Comparison of ENCODE assay signal across 9 mouse cellular contexts in the genomic region with DNA sequence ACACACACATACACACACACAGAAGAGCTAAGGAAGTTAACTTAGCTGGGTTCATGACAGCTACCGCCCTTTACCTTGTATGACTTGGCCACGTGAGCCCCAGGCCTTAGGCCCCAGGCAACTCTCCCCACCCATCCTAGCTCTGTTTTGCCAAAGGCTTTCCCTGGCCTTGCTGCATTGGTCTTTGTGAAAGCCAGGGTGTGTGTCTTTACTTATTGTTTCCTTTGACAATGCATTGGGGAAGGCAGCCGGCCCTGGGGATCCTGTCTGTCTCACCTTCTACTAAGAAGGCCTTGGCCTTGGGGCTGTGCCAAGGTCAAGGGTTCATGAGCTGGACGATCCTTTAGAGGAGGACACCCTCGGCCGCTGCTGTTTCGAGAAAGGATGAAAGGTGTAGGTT. TPM values are rescaled to one million over a fixed set of nuclear protein-coding genes. Genes with fewer than 3 reads are reported as not detected.
DNase-seq lines count a peak whose midpoint lies in the region; ATAC-seq and TF ChIP-seq lines count a peak whose summit lies in the region.
"Had no signal": no experiment of that assay in that cellular context is flagged by ENCODE, and none has a peak within 500 bp of the region (broad histone marks: within the 10 kb centered on the region; RNA-seq: fewer than 3 reads in every experiment).

No protein-coding gene starts in this region.

- peak overlapping the region; percentile 3 for H3K27ac ChIP-seq in brown adipose tissue, adult 24 weeks (replicated peaks; ENCODE audit: low read depth, low read length)
- H3K27ac ChIP-seq in intestine, postnatal 0 days (ENCODE audit: low read depth, low read length), result 0 out of 2 replicates have a peak overlapping the region, but pooled peaks have one; percentile 21

- TF ChIP-seq CTCF in intestine, postnatal 0 days (IDR thresholded peaks at IDR 0.05; ENCODE audit: low read depth), result no peak

- H3K4me3 ChIP-seq in brown adipose tissue, adult 24 weeks (ENCODE audit: insufficient read depth, low read depth, low read length), result no peak overlapping the region
- H3K4me3 ChIP-seq in intestine, postnatal 0 days (ENCODE audit: low read depth, low read length), result no peak overlapping the region

- H3K36me3 ChIP-seq in intestine, postnatal 0 days (ENCODE audit: control insufficient read depth, insufficient read depth), result no peaks in the 10 kb centered on the region

- no peak; the same call in 1 of the 2 replicates for ATAC-seq in intestine, postnatal 0 days
- ATAC-seq: activated CD4-positive, CD25-positive, alpha-beta regulatory T cell, adult 4 months had no signal

- H3K4me1 ChIP-seq in brown adipose tissue, adult 24 weeks (ENCODE audit: control insufficient read depth, insufficient read depth, insufficient read length, low read length), result peaks cover 66% of the 10 kb centered on the region
- peaks cover 27% of the 10 kb centered on the region for H3K4me1 ChIP-seq in intestine, postnatal 0 days (replicated peaks; ENCODE audit: control insufficient read depth, insufficient read depth, low read length)

- H3K9ac ChIP-seq in intestine, postnatal 0 days (ENCODE audit: low read depth, low read length), result no peak overlapping the region

- DNase-seq in heart, adult 11 months, result peak; percentile 99
- peak; percentile 50 for DNase-seq in lung, postnatal 25 days (ENCODE audit: low spot score)
- no peak for DNase-seq in ovary, postnatal 14 days (ENCODE audit: low spot score)
- DNase-seq in frontal cortex, postnatal 36 days (ENCODE audit: low spot score in 2 of 2), result no peak
- no peak for DNase-seq in layer of hippocampus, postnatal 25 days (ENCODE audit: extremely low spot score in 1 of 2, low spot score in 1 of 2)
- no peak for DNase-seq in right cerebral cortex, postnatal 4 days

- no peaks in the 10 kb centered on the region for H3K27me3 ChIP-seq in intestine, postnatal 0 days (replicated peaks; ENCODE audit: control insufficient read depth, insufficient read depth, low read length)

- WGBS in intestine, postnatal 0 days, result 40% methylated on average over 7 of the region's 7 CpGs

- H3K4me2 ChIP-seq in intestine, postnatal 0 days (replicated peaks; ENCODE audit: low read depth), result no peak overlapping the region

- H3K9me3 ChIP-seq in intestine, postnatal 0 days (ENCODE audit: control insufficient read depth), result no peaks in the 10 kb centered on the region

RNA-seq across cellular contexts. Expression of gene Trak1, which starts 38.3 kb away (rescaled TPM):
- 64.3 and 66.0 TPM in 2 replicates for polyA plus RNA-seq in brown adipose tissue, adult 24 weeks (2012; ENCODE audit: insufficient read depth, insufficient read length, missing spikeins)
- polyA plus RNA-seq in intestine, postnatal 0 days (2015; fragmentation: Nextera tagmentation; extraction: Ambion mirVana), result 16.3 and 17.2 TPM in 2 replicates
- 100 to 1,000 TPM; 223 to 246 TPM for total RNA-seq in layer of hippocampus, postnatal 25 days (2021)

RNA-seq across cellular contexts. Expression of gene Ulk4, which starts 58.6 kb away (rescaled TPM):
- 4.4 TPM in 1 of 2 replicates, not detected in the other for polyA plus RNA-seq in brown adipose tissue, adult 24 weeks (2012; ENCODE audit: insufficient read depth, insufficient read length, missing spikeins)
- polyA plus RNA-seq in intestine, postnatal 0 days (2015; fragmentation: Nextera tagmentation; extraction: Ambion mirVana), result 108 and 111 TPM in 2 replicates
- total RNA-seq in layer of hippocampus, postnatal 25 days (2021), result 1 to 10 TPM; 7.4 to 8.6 TPM

Comparison
In these comparisons a context has a peak if more than half of its experiments do, and no peak if none do; other contexts are left out.
1. DNase-seq: peak in heart, adult 11 months (single experiment) and lung, postnatal 25 days (single experiment); none in ovary, postnatal 14 days (single experiment), frontal cortex, postnatal 36 days (0 of 2), layer of hippocampus, postnatal 25 days (0 of 2) and right cerebral cortex, postnatal 4 days (single experiment).
2. RNA of gene Ulk4, which starts 58.6 kb away (polyA plus RNA-seq): 108 to 111 TPM in intestine, postnatal 0 days; 4.4 TPM in brown adipose tissue, adult 24 weeks; every median in the first group is over 10 times any median in the second.